Mouse (Mus musculus): ENCODE measurements at regions not wholly inside any gene's neighbourhood (a gene's known extent, or its start where the extent isn't known, plus 50 kb on each side); places are given as distances from the start of the nearest gene placed in this dataset.

GRCm38 (mm10) chr8:128267261-128267660, 91.1 kb upstream of the Nrp1 start:
- TF ChIP-seq CHD2 (IDR thresholded peaks at IDR 0.05; ENCODE audit: low read depth, low read length) (no peak), ZNF384 (IDR thresholded peaks at IDR 0.05; ENCODE audit: low read depth, low read length) (no peak), MAFK (IDR thresholded peaks at IDR 0.05; ENCODE audit: insufficient read depth, low read depth, low read length) (no peak), ZC3H11A (IDR thresholded peaks at IDR 0.05; ENCODE audit: borderline replicate concordance, low read depth, low read length) (no peak), HCFC1 (IDR thresholded peaks at IDR 0.05; ENCODE audit: borderline replicate concordance, insufficient read depth, low read length) (no peak)

Data from ES-E14 (cell line).